Mouse (Mus musculus) adrenal gland, postnatal 4 days (tissue): ENCODE measurements at regions not wholly inside any gene's neighbourhood (a gene's known extent, or its start where the extent isn't known, plus 50 kb on each side); places are given as distances from the start of the nearest gene placed in this dataset.

Experiments used
- DNase-seq, 2 experiments: peaks; one replicate each; pipeline ENCODE4 v3.0.0; 2021 to 2022; ENCODE audit warnings: low spot score in 2 of 2, mixed read lengths in 2 of 2

DNA sequence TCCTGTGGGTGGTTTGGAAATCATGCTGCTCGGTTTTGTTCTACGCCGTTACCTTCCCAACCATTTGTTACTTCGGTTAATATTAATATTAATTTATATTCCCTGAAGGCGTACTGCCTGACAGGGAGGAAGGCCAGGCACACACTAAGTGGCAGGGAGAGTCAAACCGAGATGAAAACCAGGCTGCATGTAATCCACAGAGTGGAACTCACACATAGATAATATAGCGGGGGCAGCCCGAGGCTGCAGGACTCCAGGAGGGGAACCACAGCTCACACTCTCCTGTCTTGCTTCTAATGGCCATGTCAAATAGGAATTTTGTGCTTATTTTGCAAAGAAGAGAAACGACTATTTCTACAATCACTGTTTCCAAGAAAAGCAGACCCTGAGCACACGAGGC lies 161.3 kb upstream of the Ncam1 start:
- DNase-seq = no peak

DNA sequence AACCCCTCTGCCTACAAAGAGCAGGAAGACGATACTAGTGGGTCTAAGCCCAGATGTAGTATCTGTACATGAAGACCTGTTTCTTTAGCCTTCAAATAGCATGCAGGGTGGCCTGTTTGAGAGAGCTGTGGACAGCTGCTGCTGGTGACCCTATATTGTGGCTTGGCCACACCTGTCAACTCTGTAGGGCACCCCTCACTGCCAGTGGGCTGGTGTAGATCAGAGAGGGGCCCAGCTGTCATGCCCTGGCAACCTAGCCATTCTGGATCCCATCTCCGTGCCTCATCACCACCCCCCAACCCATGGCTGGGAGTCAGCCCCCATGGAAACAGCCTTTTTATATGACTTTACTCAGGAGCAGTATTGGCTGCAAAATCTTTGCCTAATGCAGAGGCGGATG lies 160.2 kb upstream of the Ncam1 start:
- no peak for DNase-seq

DNA sequence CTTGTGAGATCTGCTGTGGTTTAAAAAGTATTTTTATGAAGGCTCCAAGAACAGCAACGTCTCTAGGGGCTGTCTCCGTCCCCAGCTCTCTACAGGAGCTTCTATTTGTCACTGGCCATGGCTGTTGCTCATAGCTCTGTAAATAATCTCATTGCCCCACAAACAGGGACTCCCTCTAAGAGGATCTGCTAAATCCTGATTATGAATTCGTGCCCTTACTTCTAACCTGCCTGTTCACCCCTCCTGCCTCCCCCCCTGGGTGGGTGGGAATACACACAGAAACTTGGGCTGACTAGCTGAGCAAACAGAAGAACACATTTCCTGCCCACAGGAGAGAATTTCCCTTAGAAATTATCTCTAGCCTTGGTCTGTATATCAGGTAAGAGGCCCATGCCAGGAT lies 155.9 kb upstream of the Ncam1 start:
- no peak for DNase-seq

DNA sequence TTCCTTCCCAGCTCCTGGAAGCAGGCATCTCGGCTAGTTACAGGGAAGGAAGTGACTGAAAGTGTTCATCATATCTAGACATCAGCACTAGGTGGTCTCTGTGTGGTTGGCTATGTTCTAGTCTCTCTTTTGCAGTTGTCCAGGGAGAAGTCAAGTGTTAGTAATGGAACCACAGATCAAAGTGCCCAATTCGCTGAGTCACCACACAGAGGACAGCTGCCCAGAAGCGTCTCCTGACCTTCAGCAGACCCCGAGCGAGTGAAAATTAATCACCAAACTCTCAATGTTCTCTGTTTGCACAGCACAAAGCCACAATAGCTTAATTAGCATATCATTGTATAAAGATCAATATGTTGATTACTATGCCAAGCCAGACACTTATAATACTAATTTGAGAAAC lies 151.6 kb upstream of the Ncam1 start:
- no peak for DNase-seq

DNA sequence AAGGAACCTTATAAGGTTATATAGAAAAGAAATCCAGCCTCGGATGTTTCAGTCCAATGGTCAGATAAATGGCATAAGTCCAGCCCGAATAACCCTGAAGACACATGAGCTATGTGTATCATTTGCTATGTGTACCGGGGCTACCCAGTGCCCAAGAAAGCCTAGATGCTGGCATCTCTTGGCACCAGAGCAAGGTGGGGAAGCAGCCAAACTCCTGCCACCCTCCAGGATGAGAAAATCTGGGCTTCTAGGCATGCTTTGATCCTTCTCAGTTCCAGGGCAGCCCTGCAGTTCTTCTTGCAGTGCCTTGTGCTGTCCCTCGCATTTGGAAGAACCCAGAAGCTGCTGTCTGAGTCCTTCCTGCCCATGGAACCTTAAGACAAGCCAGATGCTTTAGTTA lies 149.8 kb upstream of the Ncam1 start:
- DNase-seq = no peak

DNA sequence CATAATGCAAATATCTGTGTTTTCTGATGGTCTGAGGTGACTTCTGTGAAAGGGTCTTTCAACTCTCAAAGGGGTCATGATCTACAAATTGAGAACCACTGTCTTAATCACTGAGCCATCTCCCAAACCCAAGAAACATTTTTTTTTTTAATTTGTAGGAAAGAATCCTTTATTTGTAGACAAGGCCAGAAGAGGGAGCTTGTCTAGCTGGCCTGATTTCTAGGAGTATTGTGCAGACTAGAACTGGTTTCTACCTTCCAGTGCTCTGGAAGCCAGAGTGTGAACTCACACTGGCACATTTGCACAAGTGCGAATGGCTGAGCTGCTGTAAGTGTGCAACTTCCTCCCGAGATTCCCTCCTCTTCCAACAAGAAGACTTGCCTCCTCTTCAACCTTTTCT lies 148.1 kb upstream of the Ncam1 start:
- DNase-seq = no peak

DNA sequence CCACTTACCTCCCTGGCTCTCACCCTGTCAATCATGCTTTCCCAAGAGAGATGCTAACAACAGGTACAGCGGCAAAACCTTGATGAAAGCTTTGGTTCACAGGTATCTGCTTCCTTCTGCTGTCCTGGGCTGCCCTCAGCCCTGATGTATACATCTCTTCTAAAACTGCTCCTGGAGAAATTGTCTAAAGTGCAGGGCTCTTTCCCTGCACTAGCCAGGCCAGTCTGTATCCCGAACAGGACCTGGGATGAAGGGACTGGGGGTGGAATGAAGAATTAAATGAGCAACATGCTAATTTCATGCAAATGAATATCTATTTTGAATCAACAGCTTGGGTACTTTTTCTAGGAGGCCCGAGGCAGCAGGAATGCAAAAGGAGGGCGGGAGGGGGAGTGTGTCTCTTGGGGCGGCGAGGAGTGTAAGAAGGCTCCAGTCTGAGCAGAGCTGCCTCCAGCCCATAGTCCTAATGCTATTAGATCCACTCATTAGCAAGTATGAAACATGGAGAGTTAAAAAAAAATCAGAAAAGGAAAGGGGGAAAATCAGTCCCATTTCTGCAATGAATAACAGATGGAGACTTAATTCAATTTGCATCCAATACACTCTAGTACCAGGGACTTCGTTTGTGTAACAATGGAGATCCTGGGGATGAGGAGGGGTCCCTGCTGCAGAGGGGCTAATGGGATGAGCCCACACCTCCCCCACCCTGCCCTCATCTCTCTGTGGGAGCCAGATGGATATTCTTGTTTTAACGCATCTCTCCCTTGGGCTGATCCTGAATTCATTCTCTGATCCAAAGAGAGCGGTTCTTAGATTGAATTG lies 137.0 kb upstream of the Ncam1 start:
- no peak for DNase-seq

DNA sequence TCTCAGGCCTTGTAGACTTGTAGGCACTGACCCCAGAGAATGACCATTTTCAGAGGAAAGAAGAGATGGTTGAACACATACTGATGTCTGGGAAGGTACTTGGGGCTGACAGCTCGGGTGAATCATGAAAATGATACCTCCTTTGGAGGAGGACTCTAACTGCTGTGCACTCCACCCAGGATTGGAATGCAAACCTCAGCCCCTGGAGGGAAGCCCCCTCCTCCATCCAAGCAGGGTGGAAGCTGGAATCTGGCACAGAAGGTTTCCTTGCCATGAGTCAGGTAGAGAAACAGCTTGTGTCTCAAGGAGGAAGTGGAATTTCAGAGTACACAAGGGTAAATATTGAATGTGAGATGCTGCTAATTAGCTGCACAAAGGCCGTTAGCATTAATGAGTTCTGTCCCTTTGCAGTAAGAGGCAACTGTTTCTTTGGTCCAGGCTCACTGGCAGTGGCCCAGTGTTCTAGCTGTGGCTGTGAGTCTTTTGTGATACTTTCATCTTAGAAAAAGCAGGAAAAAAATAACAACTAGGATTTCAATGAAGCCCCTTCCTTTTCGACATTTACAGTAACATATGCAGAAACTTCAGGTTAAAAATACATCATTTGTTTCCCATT lies 129.4 kb upstream of the Ncam1 start:
- no peak for DNase-seq

DNA sequence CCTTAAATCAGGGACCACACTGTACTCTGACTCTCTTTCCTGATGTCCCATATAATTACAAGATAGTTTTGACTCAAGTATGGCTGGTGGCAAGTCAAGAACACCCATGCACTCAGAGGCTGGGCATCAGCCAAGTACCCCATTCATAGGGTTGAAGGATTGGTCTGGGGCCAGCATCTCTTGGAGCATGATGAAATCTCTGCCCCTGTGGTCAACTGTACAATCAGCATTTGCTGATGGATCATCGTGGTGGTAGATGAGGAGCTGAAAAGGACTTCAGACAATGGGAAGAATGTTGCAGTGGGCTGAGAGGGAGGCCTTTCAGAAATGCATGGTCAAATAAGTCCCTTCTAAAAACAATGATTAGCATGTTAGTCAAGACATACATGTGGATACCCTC lies 128.6 kb upstream of the Ncam1 start:
- no peak for DNase-seq

DNA sequence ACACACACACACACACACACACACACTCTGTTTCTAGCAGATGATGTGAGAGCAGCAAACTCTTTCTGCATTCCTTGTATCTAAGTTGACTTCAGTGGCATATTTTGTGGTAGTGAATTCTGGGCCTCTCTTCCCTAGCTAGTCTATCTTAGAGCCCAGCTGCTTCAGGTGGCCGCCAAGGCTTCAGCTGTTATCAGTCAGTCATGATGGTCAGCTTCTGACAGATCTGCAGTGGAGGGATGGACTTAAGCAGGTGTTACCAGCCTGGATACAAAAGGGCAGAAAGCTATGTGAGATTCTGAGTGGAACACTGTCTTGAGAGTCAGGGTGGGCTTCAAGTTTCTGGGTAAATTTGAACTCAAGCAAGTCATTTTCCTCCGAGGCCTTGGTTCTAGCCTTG lies 127.1 kb upstream of the Ncam1 start:
- no peak for DNase-seq

DNA sequence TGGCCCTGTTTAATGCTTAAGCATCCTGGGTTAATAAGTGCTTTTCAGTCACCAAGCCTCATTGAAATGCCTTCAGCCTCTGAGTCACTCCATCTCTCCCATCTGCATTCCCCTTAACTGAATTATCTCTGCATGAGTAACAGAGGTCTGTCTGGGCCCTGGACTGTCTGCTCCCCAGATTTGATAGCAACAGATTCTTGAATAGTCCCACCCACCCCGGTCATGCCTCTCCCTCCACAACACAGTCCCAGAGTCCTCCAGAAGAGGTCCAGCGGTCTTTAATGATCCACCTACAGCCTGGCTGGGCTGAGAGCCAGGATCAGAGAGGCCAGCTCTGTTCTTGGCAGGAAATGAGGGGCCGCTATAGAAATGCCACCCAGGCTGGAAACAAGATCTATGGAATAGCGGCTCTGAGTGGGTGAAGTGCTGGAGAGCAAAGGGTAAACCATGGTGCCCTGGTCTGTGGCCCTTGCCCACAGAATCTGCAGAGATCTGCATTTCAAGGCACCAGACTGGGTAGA lies 125.3 kb upstream of the Ncam1 start:
- DNase-seq = no peak

DNA sequence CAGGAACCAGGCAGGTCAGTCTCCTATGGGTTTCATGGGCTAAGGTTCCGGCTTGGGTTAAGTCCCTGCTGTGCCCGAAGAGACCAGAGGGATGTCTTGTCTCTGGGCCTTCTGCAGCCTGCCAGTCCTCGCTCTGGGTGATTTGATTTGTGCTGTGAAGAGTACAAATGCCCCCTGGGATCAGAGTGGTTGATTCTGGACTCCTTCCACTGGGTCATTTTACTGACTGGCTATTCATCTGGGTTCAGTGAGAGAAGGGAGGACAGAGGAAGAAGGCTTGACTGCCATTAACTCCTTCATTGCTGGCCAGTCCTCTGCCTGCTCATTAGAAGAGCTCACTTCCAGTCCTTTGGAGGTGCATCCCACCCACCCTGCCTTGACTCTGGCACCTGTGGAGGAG lies 124.0 kb upstream of the Ncam1 start:
- no peak for DNase-seq

DNA sequence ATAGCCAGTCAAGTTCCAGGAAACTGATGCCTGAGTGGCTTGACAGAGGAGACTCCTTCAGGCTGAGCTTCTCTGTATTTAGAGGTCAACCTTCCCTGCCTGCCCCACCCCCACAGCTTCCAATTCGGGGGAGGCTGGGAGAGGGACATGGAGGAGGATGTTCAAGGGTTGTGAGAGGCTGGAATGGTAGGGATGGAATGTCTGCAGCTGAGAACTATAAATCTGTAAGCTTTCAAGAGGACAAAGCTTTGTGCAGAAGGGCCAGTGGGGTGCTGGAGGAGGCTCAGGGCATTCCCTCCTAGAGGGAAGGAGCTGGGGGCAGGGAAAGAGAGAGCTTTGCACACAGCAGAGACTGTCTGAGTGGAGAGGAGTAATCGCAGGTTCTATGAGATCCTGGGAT lies 123.4 kb upstream of the Ncam1 start:
- no peak for DNase-seq

GRCm38 (mm10) chr9:49921306-49921705 lies 122.6 kb upstream of the Ncam1 start:
- DNase-seq = no peak

DNA sequence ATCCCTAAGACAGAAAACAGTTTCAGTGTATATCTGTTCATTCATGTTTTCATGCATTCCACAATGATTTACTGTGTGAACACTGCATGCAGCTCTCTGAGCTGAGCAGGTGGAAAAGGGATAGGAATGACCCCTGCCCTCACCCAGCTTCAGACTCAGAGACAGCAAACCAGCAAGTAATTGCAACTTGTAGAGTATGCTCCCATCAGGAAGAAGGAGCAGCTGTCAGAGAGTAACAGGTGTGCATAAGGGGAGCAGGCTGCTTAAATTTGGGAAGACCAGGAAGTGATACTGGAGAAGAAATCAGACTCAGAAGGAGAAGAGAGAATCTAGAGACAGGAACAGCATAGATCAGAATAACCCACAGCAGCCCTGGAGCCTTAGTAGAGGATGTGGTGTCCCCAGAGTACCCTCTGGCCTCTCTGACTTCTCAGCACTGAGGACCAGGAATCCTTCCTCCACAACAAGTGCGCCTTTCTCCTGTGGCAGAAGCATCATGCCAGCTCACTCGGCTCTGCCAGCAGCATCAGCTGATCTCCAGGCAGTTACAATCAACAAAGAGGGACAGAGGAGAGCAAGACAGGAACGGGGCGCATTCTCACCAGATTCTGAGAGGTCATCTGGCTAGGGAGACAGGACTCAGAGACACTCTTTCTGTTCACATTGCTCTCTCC lies 116.5 kb upstream of the Ncam1 start:
- no peak for DNase-seq

DNA sequence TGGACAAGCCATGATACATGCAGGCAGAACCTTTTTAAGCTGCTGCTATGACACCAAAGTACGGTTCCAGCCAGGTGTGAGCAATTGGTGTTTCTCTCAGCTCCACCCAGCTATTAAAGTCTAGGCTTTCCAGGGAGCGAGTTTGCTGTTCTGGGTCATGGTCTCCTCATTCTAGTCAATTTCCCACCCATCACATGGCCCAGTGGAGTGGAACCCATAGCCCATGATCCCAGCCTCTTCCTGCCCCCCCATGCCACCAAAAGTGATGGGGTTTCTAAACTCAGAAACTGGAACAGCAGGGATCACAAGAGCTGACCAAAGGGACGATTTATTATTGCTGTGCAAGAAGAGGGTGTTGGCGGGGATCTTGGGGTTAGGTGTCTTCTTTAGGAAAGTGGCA lies 115.0 kb upstream of the Ncam1 start:
- no peak for DNase-seq

- no peak for DNase-seq
Measured at GRCm38 (mm10) chr9:49912306-49912705, 113.6 kb upstream of the Ncam1 start.

- no peak for DNase-seq
Measured at GRCm38 (mm10) chr9:49906306-49906705, 107.6 kb upstream of the Ncam1 start.

GRCm38 (mm10) chr9:49905703-49906102 lies 107.0 kb upstream of the Ncam1 start:
- DNase-seq = no peak

- DNase-seq = no peak
Measured at GRCm38 (mm10) chr9:49898947-49899346, 100.2 kb upstream of the Ncam1 start.

GRCm38 (mm10) chr9:49884516-49885343 lies 86.0 kb upstream of the Ncam1 start:
- no peak for DNase-seq
